Mouse (Mus musculus) intestine, embryonic 16.5 days (tissue): ENCODE measurements at regions not wholly inside any gene's neighbourhood (a gene's known extent, or its start where the extent isn't known, plus 50 kb on each side); places are given as distances from the start of the nearest gene placed in this dataset.

Experiments used
- ATAC-seq: fragments of 200-750 bp; cut with Nextera tagmentation; 2 replicates; pipeline ENCODE4 v1.8.0; 2017; ENCODE audit warnings: moderate TSS enrichment, moderate library complexity
- H3K27ac ChIP-seq: fragments of 300-500 bp; sonication (generic); 2 replicates; pipeline ENCODE4 v1.5.1; 2014; ENCODE audit warnings: mild to moderate bottlenecking, low read length
- H3K27me3 ChIP-seq: fragments of 300-500 bp; sonication (generic); replicated peaks from 2 replicates; pipeline ENCODE4 v1.6.1; 2014; ENCODE audit warnings: low read length, control low read depth, mixed read lengths; ENCODE audit not compliant: control insufficient read depth, insufficient read depth
- H3K36me3 ChIP-seq: fragments of 300-500 bp; sonication (generic); 2 replicates; pipeline ENCODE4 v1.6.1; 2014; ENCODE audit warnings: low read length, control low read depth; ENCODE audit not compliant: control insufficient read depth, insufficient read depth
- H3K4me1 ChIP-seq: fragments of 300-500 bp; sonication (generic); 2 replicates; pipeline ENCODE4 v1.6.1; 2014; ENCODE audit warnings: low read length, control low read depth, mixed read lengths; ENCODE audit not compliant: control insufficient read depth, insufficient read depth
- H3K4me2 ChIP-seq: fragments of 300-500 bp; sonication (generic); 2 replicates; pipeline ENCODE4 v1.6.1; 2014; ENCODE audit warnings: low read depth, low read length, control low read depth
- H3K4me3 ChIP-seq: fragments of 300-500 bp; sonication (generic); 2 replicates; pipeline ENCODE4 v1.5.1; 2014; ENCODE audit warnings: mild to moderate bottlenecking, low read length
- H3K9ac ChIP-seq: fragments of 300-500 bp; sonication (generic); 2 replicates; pipeline ENCODE4 v1.6.1; 2014; ENCODE audit warnings: low read depth, low read length
- H3K9me3 ChIP-seq: fragments of 300-500 bp; sonication (generic); 2 replicates; pipeline ENCODE4 v1.6.1; 2016; ENCODE audit warnings: low read length, control low read depth; ENCODE audit not compliant: control insufficient read depth
- WGBS: fragments of 180-500 bp; shearing (Covaris S2); extraction: QIAGEN DNeasy Blood & Tissue Kit; methylation state at CpG from one replicate; pipeline ENCODE4 v1.1.7; 2014; 5-methylcytosine and 5-hydroxymethylcytosine counted together

DNA sequence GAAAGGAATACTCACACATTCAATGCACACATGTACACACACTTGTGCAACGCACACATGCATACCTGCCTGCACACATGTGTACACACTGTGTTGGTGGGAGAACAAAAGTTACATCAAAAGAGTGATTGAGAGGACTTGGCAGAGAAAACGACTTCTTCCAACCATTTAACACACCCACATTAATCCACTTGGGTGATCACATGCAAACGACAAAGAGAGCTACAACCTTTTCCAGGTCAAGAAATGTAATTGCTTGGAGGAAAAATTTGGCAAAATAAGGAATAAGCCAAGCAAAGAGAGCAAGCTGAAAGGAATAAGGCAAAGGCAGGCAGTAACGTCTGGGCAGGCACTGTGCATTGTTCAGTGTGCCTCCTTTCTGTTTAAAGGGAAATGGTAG is 67.3 kb downstream of the C1d start:
- Histone ChIP-seq H3K4me3 (no peak overlapping the region), H3K27ac (no peak overlapping the region), H3K4me1 (no peaks in the 10 kb centered on the region), H3K36me3 (no peaks in the 10 kb centered on the region), H3K9me3 (no peaks in the 10 kb centered on the region), H3K27me3 (no peaks in the 10 kb centered on the region), H3K4me2 (no peak overlapping the region), H3K9ac (no peak overlapping the region)
- WGBS, result 51% methylated on average over 4 of the region's 4 CpGs
- no peak for ATAC-seq

DNA sequence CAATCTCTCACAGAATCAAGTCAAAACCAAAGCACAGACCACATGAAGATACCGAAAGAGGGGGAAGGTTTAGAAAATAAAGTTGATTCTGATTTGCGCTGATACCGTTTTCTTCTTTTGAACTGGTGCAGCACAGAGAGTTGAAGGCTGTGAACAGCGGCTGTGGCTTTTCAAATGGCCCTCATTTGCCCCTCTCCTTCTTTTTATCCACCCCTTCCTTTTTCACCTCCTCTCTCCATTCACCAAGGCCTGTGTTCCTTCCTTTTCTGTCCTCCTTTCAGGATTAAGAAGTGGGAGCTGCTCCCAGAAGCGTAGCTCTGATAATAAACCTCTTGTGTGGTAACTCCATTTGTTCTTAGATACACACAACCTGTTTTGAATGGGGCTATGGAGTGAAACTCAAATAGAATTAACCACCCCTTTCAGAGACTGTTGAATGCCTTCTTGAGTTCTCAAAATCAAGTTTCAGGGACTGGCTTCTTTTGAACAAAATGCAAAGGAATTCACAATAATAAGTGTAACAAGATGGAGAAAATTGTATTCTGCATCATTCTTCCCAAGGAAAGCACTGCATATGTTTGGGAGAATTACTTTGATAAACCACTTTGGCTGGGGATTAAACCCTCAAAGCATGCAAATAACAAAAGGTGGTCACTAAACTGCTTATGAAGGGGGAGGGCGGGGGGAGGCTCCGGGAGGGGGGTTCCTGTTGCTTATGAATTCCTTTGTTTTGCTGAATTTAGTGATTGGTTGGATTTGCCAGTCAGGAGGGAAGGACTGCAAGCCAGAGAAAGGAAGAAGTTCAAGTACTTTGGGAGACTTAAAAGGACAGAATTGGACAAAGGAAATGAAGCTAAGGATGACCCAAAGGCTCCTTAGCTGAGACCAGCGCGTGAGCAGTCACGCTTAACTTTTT is 68.6 kb downstream of the C1d start:
- Histone ChIP-seq H3K4me1 (no peaks in the 10 kb centered on the region), H3K36me3 (no peaks in the 10 kb centered on the region), H3K27me3 (no peaks in the 10 kb centered on the region), H3K4me2 (no peak overlapping the region), H3K9ac (no peak overlapping the region), H3K9me3 (no peaks in the 10 kb centered on the region), H3K27ac (no peak overlapping the region), H3K4me3 (no peak overlapping the region)
- 70% methylated on average over 10 of the region's 10 CpGs for WGBS
- no peak for ATAC-seq

DNA sequence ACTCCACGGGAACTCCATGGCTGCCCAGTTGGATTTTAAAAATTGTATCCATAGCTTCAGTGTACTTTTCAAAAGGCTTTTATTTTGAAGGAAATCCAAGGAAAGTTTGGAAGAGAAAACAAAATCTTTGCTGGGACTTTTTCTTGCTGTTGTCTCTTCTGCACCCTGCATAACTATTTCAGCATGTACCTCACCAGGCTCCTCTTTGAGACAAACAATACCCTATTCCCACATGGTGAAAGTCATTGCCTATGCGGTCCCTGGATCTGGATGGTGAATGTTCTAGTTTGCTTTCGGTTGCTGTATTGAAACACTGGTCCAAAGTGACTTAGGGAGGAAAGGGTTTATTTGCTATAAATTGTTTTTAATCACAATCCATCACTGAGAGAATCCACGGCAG is 69.3 kb downstream of the C1d start:
- Histone ChIP-seq H3K4me3 (no peak overlapping the region), H3K27me3 (no peaks in the 10 kb centered on the region), H3K9me3 (no peaks in the 10 kb centered on the region), H3K9ac (no peak overlapping the region), H3K4me1 (no peaks in the 10 kb centered on the region), H3K4me2 (no peak overlapping the region), H3K27ac (no peak overlapping the region), H3K36me3 (no peaks in the 10 kb centered on the region)
- ATAC-seq, result no peak
- WGBS, result 67% methylated on average over 4 of the region's 4 CpGs

DNA sequence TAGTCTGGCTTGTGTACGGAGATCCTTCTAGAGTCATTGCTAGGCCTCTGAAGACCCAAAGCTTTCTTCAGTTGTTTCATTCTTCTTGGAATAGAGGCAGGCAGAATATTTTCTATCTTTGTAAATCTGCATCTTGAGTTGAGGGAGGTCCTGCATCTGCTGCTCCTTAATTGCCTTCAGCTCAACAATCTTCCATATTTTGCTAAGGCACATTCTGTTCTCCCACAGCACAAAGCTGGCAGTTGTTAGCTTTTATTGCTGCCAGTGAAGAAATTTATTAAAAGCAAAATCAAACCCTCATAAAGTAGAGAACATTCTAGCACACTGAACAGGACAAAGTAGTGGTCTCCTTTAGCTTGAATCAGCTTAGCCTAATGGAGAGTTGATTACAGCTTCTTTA is 94.1 kb downstream of the C1d start:
- H3K4me2 ChIP-seq, result no peak overlapping the region
- WGBS, result 97% methylated on average over 1 of the region's 1 CpGs

GRCm38 (mm10) chr11:17352148-17353130 is 95.1 kb downstream of the C1d start:
- no peaks in the 10 kb centered on the region for H3K9me3 ChIP-seq
- no peak overlapping the region for H3K4me2 ChIP-seq
- no peaks in the 10 kb centered on the region for H3K27me3 ChIP-seq
- whole genome bisulfite sequencing, result 66% methylated on average over 17 of the region's 17 CpGs
- ATAC-seq, result no peak
- no peak overlapping the region for H3K9ac ChIP-seq
- no peaks in the 10 kb centered on the region for H3K4me1 ChIP-seq
- H3K36me3 ChIP-seq, result no peaks in the 10 kb centered on the region
- no peak overlapping the region for H3K27ac ChIP-seq
- no peak overlapping the region for H3K4me3 ChIP-seq

More for the DNA sequence above, 94.1 kb downstream of the C1d start:
- Histone ChIP-seq H3K4me1 (no peaks in the 10 kb centered on the region), H3K4me3 (no peak overlapping the region), H3K36me3 (no peaks in the 10 kb centered on the region), H3K27ac (no peak overlapping the region), H3K27me3 (no peaks in the 10 kb centered on the region), H3K9me3 (no peaks in the 10 kb centered on the region), H3K9ac (no peak overlapping the region)
- ATAC-seq, result no peak

GRCm38 (mm10) chr11:17359698-17360254 is 102.4 kb downstream of the C1d start:
- H3K4me3 ChIP-seq, result no peak overlapping the region
- no peaks in the 10 kb centered on the region for H3K9me3 ChIP-seq
- 69% methylated on average over 1 of the region's 1 CpGs for WGBS
- H3K4me2 ChIP-seq, result no peak overlapping the region
- no peaks in the 10 kb centered on the region for H3K27me3 ChIP-seq
- no peaks in the 10 kb centered on the region for H3K4me1 ChIP-seq
- H3K36me3 ChIP-seq, result no peaks in the 10 kb centered on the region
- ATAC-seq, result no peak
- no peak overlapping the region for H3K27ac ChIP-seq
- no peak overlapping the region for H3K9ac ChIP-seq

DNA sequence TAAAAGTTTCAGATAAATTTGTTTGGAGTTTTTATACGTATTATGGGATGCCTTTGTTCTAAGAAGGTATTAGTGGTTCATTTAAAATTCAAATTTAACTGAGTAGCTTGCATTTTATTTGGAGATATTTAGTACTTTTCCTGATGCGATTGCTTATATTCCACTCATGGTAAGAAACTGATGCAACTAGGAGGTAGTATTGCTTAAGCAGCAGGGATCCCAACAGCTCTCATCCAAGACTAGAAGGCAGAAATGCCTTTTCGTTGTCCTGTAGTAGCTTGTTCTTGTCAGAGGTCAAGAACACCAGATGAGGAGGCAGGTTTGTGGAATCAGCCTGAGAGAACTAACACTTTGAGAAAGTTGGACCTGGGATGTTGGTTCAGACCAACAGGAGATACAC is 120.5 kb downstream of the C1d start:
- no peak overlapping the region for H3K9ac ChIP-seq
- H3K27me3 ChIP-seq, result no peaks in the 10 kb centered on the region
- 67% methylated on average over 3 of the region's 3 CpGs for WGBS
- no peaks in the 10 kb centered on the region for H3K36me3 ChIP-seq
- H3K4me2 ChIP-seq, result no peak overlapping the region
- no peaks in the 10 kb centered on the region for H3K9me3 ChIP-seq
- H3K4me3 ChIP-seq, result no peak overlapping the region
- no peaks in the 10 kb centered on the region for H3K4me1 ChIP-seq
- no peak overlapping the region for H3K27ac ChIP-seq
- ATAC-seq, result no peak

GRCm38 (mm10) chr11:17386756-17387155 is 129.4 kb downstream of the C1d start:
- no peak for ATAC-seq

DNA sequence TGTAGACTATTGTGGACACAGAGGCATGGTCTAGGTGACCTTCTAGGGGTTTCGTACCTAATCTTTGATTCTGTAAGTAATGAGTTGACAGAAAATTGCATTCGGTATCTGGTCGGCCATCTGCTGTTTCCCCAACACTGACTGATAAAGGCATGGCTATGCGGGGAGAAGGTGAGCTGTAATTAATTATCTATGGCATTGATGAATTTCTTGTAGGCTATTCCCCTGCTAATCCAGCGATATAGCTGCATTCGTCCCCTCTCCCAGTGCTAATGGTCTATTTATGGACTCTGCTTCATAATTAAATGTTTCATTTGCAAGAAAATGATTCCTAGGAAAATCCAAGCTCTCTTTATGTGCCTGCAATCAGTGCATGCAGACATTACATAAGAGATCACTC is 136.5 kb downstream of the C1d start:
- H3K27me3 ChIP-seq, result no peaks in the 10 kb centered on the region
- H3K4me2 ChIP-seq, result no peak overlapping the region
- H3K36me3 ChIP-seq, result no peaks in the 10 kb centered on the region
- no peaks in the 10 kb centered on the region for H3K4me1 ChIP-seq
- no peak overlapping the region for H3K27ac ChIP-seq
- H3K9me3 ChIP-seq, result no peaks in the 10 kb centered on the region
- no peak overlapping the region for H3K9ac ChIP-seq
- 63% methylated on average over 6 of the region's 6 CpGs for WGBS
- no peak overlapping the region for H3K4me3 ChIP-seq
- no peak for ATAC-seq

More at GRCm38 (mm10) chr11:17386756-17387155, 129.4 kb downstream of the C1d start:
- Histone ChIP-seq H3K4me2 (no peak overlapping the region), H3K4me1 (no peaks in the 10 kb centered on the region), H3K27me3 (no peaks in the 10 kb centered on the region), H3K27ac (no peak overlapping the region), H3K9me3 (no peaks in the 10 kb centered on the region), H3K9ac (no peak overlapping the region), H3K4me3 (no peak overlapping the region), H3K36me3 (no peaks in the 10 kb centered on the region)
- 64% methylated on average over 3 of the region's 3 CpGs for WGBS
